ENCODE assay signal across 24 mouse cellular contexts in genomic region chr14:21838336-21839017, GRCm38 (mm10). TPM values are rescaled to one million over a fixed set of nuclear protein-coding genes. Genes with fewer than 3 reads are reported as not detected.
DNase-seq lines count a peak whose midpoint lies in the region; ATAC-seq and TF ChIP-seq lines count a peak whose summit lies in the region.
"Had no signal": no experiment of that assay in that cellular context is flagged by ENCODE, and none has a peak within 500 bp of the region (broad histone marks: within the 10 kb centered on the region; RNA-seq: fewer than 3 reads in every experiment).

No protein-coding gene starts in this region.

- no peak overlapping the region for H3K9ac ChIP-seq in heart, embryonic 12.5 days
- no peak overlapping the region for H3K9ac ChIP-seq in lung, embryonic 14.5 days
- H3K9ac ChIP-seq: embryonic facial prominence, embryonic 12.5 days; embryonic facial prominence, embryonic 15.5 days; forebrain, postnatal 0 days; hindbrain, embryonic 13.5 days; intestine, embryonic 15.5 days had no signal

- no peaks in the 10 kb centered on the region for H3K27me3 ChIP-seq in heart, embryonic 12.5 days (replicated peaks)
- H3K27me3 ChIP-seq in lung, embryonic 14.5 days (ENCODE audit: insufficient read depth, low read length): no peaks in the 10 kb centered on the region
- H3K27me3 ChIP-seq: embryonic facial prominence, embryonic 12.5 days; embryonic facial prominence, embryonic 15.5 days; hindbrain, embryonic 13.5 days; intestine, embryonic 15.5 days had no signal

- no peak for TF ChIP-seq CTCF in lung, embryonic 14.5 days (IDR thresholded peaks at IDR 0.05; ENCODE audit: low read depth)

- H3K4me1 ChIP-seq in heart, embryonic 12.5 days (replicated peaks): peaks cover 52% of the 10 kb centered on the region
- 0 out of 2 replicates have a peak, but pooled peaks cover under 1% of the 10 kb centered on the region for H3K4me1 ChIP-seq in lung, embryonic 14.5 days (ENCODE audit: insufficient read depth)

- DNase-seq in cerebellum, postnatal 36 days: peak; percentile 13 to 35
- DNase-seq in cerebellum, postnatal 4 days (ENCODE audit: low spot score in 2 of 2): no peak
- DNase-seq in gastrocnemius, adult 8-10 months (ENCODE audit: low spot score in 2 of 2): peak; percentile 15 to 38
- DNase-seq in gastrocnemius, postnatal 14 days: no peak
- no peak for DNase-seq in heart, postnatal 25 days (ENCODE audit: low spot score)
- peak; percentile 26 for DNase-seq in lung, embryonic 14.5 days
- no peak for DNase-seq in lung, postnatal 14 days
- DNase-seq: adrenal gland, adult 8-10 months; adrenal gland, postnatal 25 days; cerebellum, adult 11-12 months; cerebellum, adult 8-10 months; cerebellum, postnatal 10 days; forebrain, postnatal 0 days; kidney, adult 11 months; kidney, adult 8-10 months had no signal

- ATAC-seq in heart, embryonic 12.5 days (ENCODE audit: insufficient number of reproducible peaks, low FRiP score): no peak
- no peak for ATAC-seq in lung, embryonic 14.5 days (ENCODE audit: insufficient read depth)
- ATAC-seq: activated CD4-positive, CD25-positive, alpha-beta regulatory T cell, adult 4 months; forebrain, embryonic 14.5 days; forebrain, postnatal 0 days; hindbrain, embryonic 16.5 days; intestine, embryonic 15.5 days had no signal

- H3K4me2 ChIP-seq in heart, embryonic 12.5 days: no peak overlapping the region
- H3K4me2 ChIP-seq in lung, embryonic 14.5 days: no peak overlapping the region
- H3K4me2 ChIP-seq: embryonic facial prominence, embryonic 12.5 days; embryonic facial prominence, embryonic 15.5 days; hindbrain, embryonic 13.5 days; intestine, embryonic 15.5 days had no signal

- peaks cover 91% of the 10 kb centered on the region for H3K36me3 ChIP-seq in heart, embryonic 12.5 days
- peaks cover 98% of the 10 kb centered on the region for H3K36me3 ChIP-seq in lung, embryonic 14.5 days (ENCODE audit: insufficient read depth)

- H3K27ac ChIP-seq in heart, embryonic 12.5 days (ENCODE audit: poor library complexity, severe bottlenecking): peak overlapping the region; percentile 33; the same call in 1 of the 2 replicates
- no peak overlapping the region for H3K27ac ChIP-seq in lung, embryonic 14.5 days (ENCODE audit: low read depth)
- H3K27ac ChIP-seq: embryonic facial prominence, embryonic 12.5 days; embryonic facial prominence, embryonic 15.5 days; hindbrain, embryonic 10.5 days; hindbrain, embryonic 13.5 days; intestine, embryonic 15.5 days had no signal

- WGBS in heart, embryonic 12.5 days: 46% methylated on average over 8 of the region's 8 CpGs
- 40% methylated on average over 8 of the region's 8 CpGs for WGBS in lung, embryonic 14.5 days

- no peak overlapping the region for H3K4me3 ChIP-seq in heart, embryonic 12.5 days
- no peak overlapping the region for H3K4me3 ChIP-seq in lung, embryonic 14.5 days (ENCODE audit: low read depth, low read length)
- H3K4me3 ChIP-seq: embryonic facial prominence, embryonic 12.5 days; embryonic facial prominence, embryonic 15.5 days; hindbrain, embryonic 10.5 days; hindbrain, embryonic 13.5 days; intestine, embryonic 15.5 days had no signal

- intact Hi-C loops in gastrocnemius, postnatal 14 days (cut with DNase I; ENCODE audit: low total_unique reads): no loop called here
- intact Hi-C loops in heart, postnatal 25 days (cut with DNase I): no loop called here

- H3K9me3 ChIP-seq in heart, embryonic 12.5 days (replicated peaks): no peaks in the 10 kb centered on the region
- H3K9me3 ChIP-seq in lung, embryonic 14.5 days (ENCODE audit: low read depth, low read length): no peaks in the 10 kb centered on the region
- H3K9me3 ChIP-seq: embryonic facial prominence, embryonic 12.5 days; embryonic facial prominence, embryonic 15.5 days; hindbrain, embryonic 10.5 days; hindbrain, embryonic 13.5 days; intestine, embryonic 15.5 days had no signal

RNA-seq across cellular contexts. Expression of gene Comtd1, which starts 10.3 kb away (rescaled TPM):
- 10 to 100 TPM in 2 of 4 experiments, 1 to 10 TPM in 2; 6.5 to 11.5 (median 9.7) TPM for total RNA-seq in gastrocnemius, adult 8-10 months (2022)
- total RNA-seq in gastrocnemius, postnatal 14 days (2021): 1 to 10 TPM; 6.1 to 9.7 TPM
- 40.8 and 43.5 TPM in 2 replicates for polyA plus RNA-seq in heart, embryonic 12.5 days (2016; fragmentation: Nextera tagmentation; extraction: Ambion mirVana)
- 1 to 10 TPM; 7.5 to 9.5 TPM for total RNA-seq in heart, postnatal 25 days (2021)
- 15.4 and 17.0 TPM in 2 replicates for polyA plus RNA-seq in lung, embryonic 14.5 days (2014; fragmentation: Nextera tagmentation; extraction: Ambion mirVana)

RNA-seq across cellular contexts. Expression of gene Vdac2, which starts 13.4 kb away (rescaled TPM):
- 100 to 1,000 TPM; 328 to 342 (median 331) TPM for total RNA-seq in gastrocnemius, adult 8-10 months (2022)
- 100 to 1,000 TPM; 298 to 320 TPM for total RNA-seq in gastrocnemius, postnatal 14 days (2021)
- 444 and 446 TPM in 2 replicates for polyA plus RNA-seq in heart, embryonic 12.5 days (2016; fragmentation: Nextera tagmentation; extraction: Ambion mirVana)
- total RNA-seq in heart, postnatal 25 days (2021): 100 to 1,000 TPM; 494 to 528 TPM
- polyA plus RNA-seq in lung, embryonic 14.5 days (2014; fragmentation: Nextera tagmentation; extraction: Ambion mirVana): 274 and 278 TPM in 2 replicates

Comparison
In these comparisons a context has a peak if more than half of its experiments do, and no peak if none do; other contexts are left out.
1. DNase-seq: peak in cerebellum, postnatal 36 days (2 of 2), gastrocnemius, adult 8-10 months (2 of 2) and lung, embryonic 14.5 days (single experiment); none in cerebellum, postnatal 4 days (0 of 2), gastrocnemius, postnatal 14 days (single experiment), heart, postnatal 25 days (single experiment) and lung, postnatal 14 days (single experiment).